15 mouse cellular contexts compared by ENCODE assay signal in genomic region chr19:21568528-21569185, GRCm38 (mm10).
DNase-seq lines count a peak whose midpoint lies in the region; ATAC-seq and TF ChIP-seq lines count a peak whose summit lies in the region.
"Had no signal": no experiment of that assay in that cellular context is flagged by ENCODE, and none has a peak within 500 bp of the region (broad histone marks: within the 10 kb centered on the region; RNA-seq: fewer than 3 reads in every experiment).

No protein-coding gene starts in this region.

- H3K4me1 ChIP-seq in intestine, postnatal 0 days (replicated peaks; ENCODE audit: control insufficient read depth, insufficient read depth, low read length) = no peaks in the 10 kb centered on the region
- H3K4me1 ChIP-seq in intestine, embryonic 15.5 days (replicated peaks) = no peaks in the 10 kb centered on the region
- peaks cover 0 to 2% of the 10 kb centered on the region in 2 experiments; a peak in 2 of 4 replicates for H3K4me1 ChIP-seq in ES-E14 (ENCODE audit: control insufficient read depth in 2 of 2, insufficient read depth in 2 of 2, low read length in 2 of 2, poor library complexity in 1 of 2)
- H3K4me1 ChIP-seq in liver, embryonic 11.5 days (replicated peaks; ENCODE audit: control insufficient read depth, insufficient read depth, low read length) = no peaks in the 10 kb centered on the region
- H3K4me1 ChIP-seq: limb, embryonic 15.5 days had no signal

- no peaks in the 10 kb centered on the region for H3K36me3 ChIP-seq in intestine, postnatal 0 days (ENCODE audit: control insufficient read depth, insufficient read depth)
- no peaks in the 10 kb centered on the region for H3K36me3 ChIP-seq in intestine, embryonic 15.5 days
- H3K36me3 ChIP-seq in ES-E14 (ENCODE audit: control insufficient read depth, insufficient read depth, low read length, poor library complexity, severe bottlenecking) = no peaks in the 10 kb centered on the region
- H3K36me3 ChIP-seq in liver, embryonic 11.5 days (ENCODE audit: control insufficient read depth, insufficient read depth, low read length) = no peaks in the 10 kb centered on the region
- H3K36me3 ChIP-seq: limb, embryonic 15.5 days had no signal

- no peak for DNase-seq in ES-E14 (ENCODE audit: low read depth, low spot score)
- DNase-seq in liver, embryonic 11.5 days (ENCODE audit: low spot score) = no peak
- DNase-seq in spleen, adult 12 weeks (ENCODE audit: low spot score) = peak; percentile 35
- DNase-seq in cerebellum, adult 11 months = no peak
- no peak for DNase-seq in left cerebral cortex, adult 9 months (ENCODE audit: low spot score in 2 of 2)
- no peak for DNase-seq in yolk sac, embryonic 10.5 days (ENCODE audit: low spot score)
- DNase-seq: cerebellum, adult 9-10 months; gastrocnemius, adult 2 months had no signal

- in situ Hi-C loops in ES-E14 (cut with MboI; ENCODE audit: low sequenced_read_pairs in 2 of 2, unreplicated experiment in 2 of 2) = loop anchor here (10.0 to 25.0 kb wide), 2 partner anchors 181 to 194 kb away; no protein-coding TSS in a partner anchor

- H3K9ac ChIP-seq in intestine, postnatal 0 days (ENCODE audit: low read depth, low read length) = no peak overlapping the region
- H3K9ac ChIP-seq in intestine, embryonic 15.5 days = no peak overlapping the region
- no peak overlapping the region for H3K9ac ChIP-seq in ES-E14 (ENCODE audit: insufficient read depth, low read depth, low read length, poor library complexity, severe bottlenecking)
- no peak overlapping the region for H3K9ac ChIP-seq in liver, embryonic 11.5 days (ENCODE audit: low read depth, low read length)
- H3K9ac ChIP-seq: limb, embryonic 15.5 days had no signal

- no peaks in the 10 kb centered on the region for H3K9me3 ChIP-seq in intestine, postnatal 0 days (ENCODE audit: control insufficient read depth)
- H3K9me3 ChIP-seq in intestine, embryonic 15.5 days = no peaks in the 10 kb centered on the region
- H3K9me3 ChIP-seq in ES-E14 (ENCODE audit: control insufficient read depth, insufficient read depth, low read depth, low read length) = no peaks in the 10 kb centered on the region
- H3K9me3 ChIP-seq in liver, embryonic 11.5 days (ENCODE audit: control insufficient read depth, low read length) = no peaks in the 10 kb centered on the region
- H3K9me3 ChIP-seq: limb, embryonic 15.5 days had no signal

- TF ChIP-seq CTCF in intestine, postnatal 0 days (IDR thresholded peaks at IDR 0.05; ENCODE audit: low read depth) = no peak

- ATAC-seq in intestine, postnatal 0 days = peak; percentile 41; the same call in 1 of the 2 replicates
- ATAC-seq in intestine, embryonic 15.5 days = no peak
- ATAC-seq in liver, embryonic 11.5 days (replicated peaks; ENCODE audit: low FRiP score) = peak; percentile 74
- ATAC-seq: forebrain, embryonic 16.5 days; midbrain, embryonic 16.5 days had no signal

- 68% methylated on average over 3 of the region's 3 CpGs for WGBS in intestine, postnatal 0 days
- 76% methylated on average over 3 of the region's 3 CpGs for WGBS in intestine, embryonic 15.5 days
- 41% methylated on average over 3 of the region's 3 CpGs for WGBS in liver, embryonic 11.5 days

- H3K27me3 ChIP-seq in intestine, postnatal 0 days (replicated peaks; ENCODE audit: control insufficient read depth, insufficient read depth, low read length) = no peaks in the 10 kb centered on the region
- no peaks in the 10 kb centered on the region for H3K27me3 ChIP-seq in intestine, embryonic 15.5 days (replicated peaks)
- H3K27me3 ChIP-seq in liver, embryonic 11.5 days (replicated peaks; ENCODE audit: control insufficient read depth, insufficient read depth, low read length) = no peaks in the 10 kb centered on the region
- H3K27me3 ChIP-seq: limb, embryonic 15.5 days had no signal

- no peak overlapping the region for H3K27ac ChIP-seq in intestine, postnatal 0 days (ENCODE audit: low read depth, low read length)
- H3K27ac ChIP-seq in intestine, embryonic 15.5 days = no peak overlapping the region
- H3K27ac ChIP-seq in ES-E14 (ENCODE audit: insufficient read depth, low read depth, low read length, poor library complexity, severe bottlenecking) = no peak overlapping the region
- H3K27ac ChIP-seq in liver, embryonic 11.5 days (ENCODE audit: low read depth, low read length) = no peak overlapping the region
- H3K27ac ChIP-seq: gastrocnemius, adult 2 months; layer of hippocampus, adult 2 months; limb, embryonic 15.5 days; macrophage had no signal

- H3K4me3 ChIP-seq in intestine, postnatal 0 days (ENCODE audit: low read depth, low read length) = no peak overlapping the region
- H3K4me3 ChIP-seq in intestine, embryonic 15.5 days (replicated peaks) = no peak overlapping the region
- H3K4me3 ChIP-seq in ES-E14 (ENCODE audit: insufficient read depth in 1 of 2, low read depth in 1 of 2, low read length in 2 of 2, poor library complexity in 1 of 2, severe bottlenecking in 1 of 2) = no peak overlapping the region
- H3K4me3 ChIP-seq in liver, embryonic 11.5 days (ENCODE audit: low read depth, low read length) = no peak overlapping the region
- H3K4me3 ChIP-seq: gastrocnemius, adult 2 months; layer of hippocampus, adult 2 months; limb, embryonic 15.5 days had no signal

- no peak overlapping the region for H3K4me2 ChIP-seq in intestine, postnatal 0 days (replicated peaks; ENCODE audit: low read depth)
- no peak overlapping the region for H3K4me2 ChIP-seq in intestine, embryonic 15.5 days (replicated peaks)
- H3K4me2 ChIP-seq in liver, embryonic 11.5 days = no peak overlapping the region
- H3K4me2 ChIP-seq: limb, embryonic 15.5 days had no signal

TF ChIP-seq in ES-E14, 5 proteins besides CTCF, POLR2A, EP300 and RAD21:
- TF ChIP-seq HCFC1 (IDR thresholded peaks at IDR 0.05; ENCODE audit: borderline replicate concordance, insufficient read depth, low read length) (no peak), MAFK (IDR thresholded peaks at IDR 0.05; ENCODE audit: insufficient read depth, low read depth, low read length) (0 out of 2 replicates have a peak, but pooled peaks have one; percentile 21), CHD2 (IDR thresholded peaks at IDR 0.05; ENCODE audit: low read depth, low read length) (no peak)
TF ChIP-seq in ES-E14: peak in this region for 1.
